Mouse (Mus musculus) urinary bladder, postnatal 36 days (tissue): ENCODE data around the gene Tmem45a.
"Not testable (repeated sequence)": the region's sequence is repeated elsewhere in the genome, so short reads cannot be mapped to it uniquely, and the experiment has no call there.

Experiments
- DNase-seq, 2 experiments: peaks; one replicate each; pipeline ENCODE4 v3.0.0; 2022; ENCODE audit warnings: low spot score in 2 of 2, mixed read lengths in 1 of 2

Gene Tmem45a

DNA sequence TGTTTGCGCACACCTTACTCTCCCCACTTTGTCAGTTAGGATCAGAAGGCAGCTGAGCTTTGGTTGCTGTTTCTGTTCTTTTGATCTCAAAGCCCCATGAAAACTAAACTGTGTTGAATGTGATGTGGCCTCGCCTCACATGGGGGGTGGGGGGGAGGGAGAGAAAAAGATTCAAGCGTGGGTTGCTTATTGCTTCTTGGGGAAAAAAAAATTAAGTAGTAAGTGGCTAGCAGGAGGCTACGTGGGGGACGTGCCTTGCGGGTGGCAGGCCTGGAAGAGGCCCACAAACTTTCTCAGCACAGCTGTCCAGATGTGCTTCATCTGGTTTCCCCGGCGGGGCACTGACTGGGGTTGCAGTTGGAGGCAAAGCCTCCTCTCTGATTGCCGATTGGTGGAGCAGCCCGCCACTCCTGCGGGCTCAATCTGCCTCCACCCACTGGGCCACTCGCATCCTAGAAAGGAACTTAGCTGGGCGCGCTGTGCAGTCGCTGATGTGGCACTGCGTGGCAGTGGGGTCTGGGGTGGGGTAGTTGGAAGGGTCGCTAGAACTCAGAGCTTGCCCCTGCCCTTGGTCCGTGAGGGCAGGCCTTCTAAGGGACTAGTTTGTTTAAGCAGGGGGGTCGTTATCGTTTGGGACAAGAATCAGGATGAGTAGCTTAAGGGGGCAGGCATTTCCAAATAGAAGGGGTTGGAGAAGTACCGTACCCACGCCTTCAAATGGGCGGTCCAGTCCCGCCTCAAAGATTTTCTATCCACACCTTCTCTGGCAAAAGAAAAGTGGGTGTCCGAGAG, at the start of gene Tmem45a:
TSS of gene Tmem45a (minus strand) at position 343 of the 792 bp plus-strand sequence.
- DNase-seq, result peak; percentile 75 to 83

DNA sequence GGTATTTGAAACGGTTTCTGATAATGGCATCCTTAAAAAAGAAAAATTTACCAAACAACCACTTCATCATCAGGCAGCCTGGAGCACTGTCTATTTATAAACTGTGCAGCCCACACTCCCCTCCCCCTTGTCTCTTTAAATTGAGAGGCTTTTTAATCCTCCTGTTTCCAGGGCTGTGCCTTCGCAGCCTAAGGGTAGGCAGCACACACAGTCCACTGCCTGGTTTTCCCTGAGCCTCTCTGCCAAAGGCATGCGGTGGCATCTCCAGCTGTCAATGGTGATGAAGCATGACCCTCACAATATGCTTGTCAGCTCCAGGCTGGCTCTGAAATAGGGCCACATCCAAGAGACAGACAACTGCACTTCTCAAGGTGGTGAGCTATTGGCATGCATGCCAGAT, 42.1 kb upstream of the Tmem45a start, which contains the start of gene Lnp1:
TSS of gene Lnp1 (minus strand) at position 39 of the 400 bp plus-strand sequence.
- no peak for DNase-seq

DNA sequence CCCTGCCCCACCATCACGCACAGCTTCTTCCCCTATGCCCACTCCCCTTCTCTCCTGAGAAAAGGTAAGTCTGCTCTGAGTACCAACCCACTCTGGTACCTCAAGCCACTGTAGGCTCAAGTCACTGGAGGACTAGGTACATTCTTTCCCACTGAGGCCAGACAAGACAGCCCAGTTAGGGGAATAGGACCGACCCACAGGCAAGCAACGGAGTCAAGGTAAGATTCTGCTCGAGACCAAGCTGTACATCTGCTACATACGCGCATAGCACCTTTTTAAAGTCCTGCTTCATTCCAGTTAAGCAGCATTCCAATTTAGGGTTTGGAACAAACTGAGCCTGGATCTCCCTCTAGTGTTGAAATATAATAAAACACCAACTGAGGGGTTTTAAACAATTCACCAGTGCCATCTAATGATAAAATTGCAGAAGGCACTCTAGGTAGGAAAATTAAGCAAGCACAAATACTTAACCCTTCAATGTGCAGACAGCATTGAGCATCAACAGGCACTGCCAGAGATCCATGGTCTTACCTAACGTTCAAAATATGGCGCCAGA, 34.2 kb upstream of the Tmem45a start:
- no peak for DNase-seq

DNA sequence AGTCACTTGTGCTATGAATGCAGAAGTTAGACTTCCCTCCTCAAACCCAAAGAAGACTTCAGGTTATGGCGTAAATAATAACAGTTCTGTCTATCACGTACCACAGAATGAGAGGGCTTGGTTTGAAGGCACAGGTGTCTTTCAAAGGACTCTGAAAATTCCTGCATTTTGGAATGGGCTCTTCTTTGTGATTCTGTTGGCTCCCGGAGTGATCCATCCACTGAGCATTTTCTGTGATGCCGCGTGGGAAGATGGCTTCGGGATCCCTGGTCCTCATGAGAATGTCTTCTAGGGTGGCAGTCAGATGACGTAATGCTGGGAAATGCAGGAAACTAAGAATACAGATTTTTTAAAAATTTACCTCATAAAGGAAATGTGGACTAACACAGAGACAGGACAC, 31.3 kb upstream of the Tmem45a start:
- DNase-seq, result no peak

DNA sequence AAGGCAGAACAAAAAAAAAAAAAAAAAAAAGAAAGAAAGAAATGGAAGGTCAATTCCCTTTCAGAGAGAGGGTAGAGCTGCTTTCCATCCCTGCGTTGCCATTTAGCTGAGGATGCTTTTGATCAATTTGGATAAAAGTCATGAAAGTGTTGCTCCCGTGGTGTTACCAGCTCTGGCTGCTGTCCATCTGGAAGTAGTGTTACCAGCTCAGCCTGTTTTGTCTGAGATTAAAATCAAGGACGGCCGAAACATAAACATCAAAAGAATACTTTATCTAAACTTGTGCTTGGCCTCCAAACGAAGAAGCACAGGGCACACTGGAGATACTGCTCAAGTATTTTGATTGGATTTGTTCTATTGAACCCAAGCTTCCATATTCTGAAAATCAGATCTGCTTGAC, 23.0 kb upstream of the Tmem45a start:
- DNase-seq, result peak; percentile 9 to 15

DNA sequence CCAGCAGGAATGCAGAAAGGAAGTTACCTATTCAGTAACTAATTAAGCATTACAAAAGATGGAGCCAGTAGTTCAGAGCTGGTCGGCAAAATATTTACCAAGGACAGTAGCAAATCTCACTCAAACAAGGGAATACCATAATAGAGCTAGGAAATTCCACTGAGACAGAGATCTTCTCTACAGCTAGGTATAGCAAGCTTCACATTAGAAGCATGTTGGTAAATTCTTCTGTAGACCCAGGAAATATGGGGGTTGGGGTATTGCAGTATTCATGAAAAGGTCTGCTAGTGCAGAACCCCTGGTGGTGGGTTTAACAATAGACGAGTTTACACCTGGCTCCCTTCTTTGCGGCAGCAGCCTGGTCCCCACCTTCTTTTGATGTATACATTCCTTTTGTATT, 16.2 kb upstream of the Tmem45a start:
- not testable (repeated sequence) for DNase-seq

DNA sequence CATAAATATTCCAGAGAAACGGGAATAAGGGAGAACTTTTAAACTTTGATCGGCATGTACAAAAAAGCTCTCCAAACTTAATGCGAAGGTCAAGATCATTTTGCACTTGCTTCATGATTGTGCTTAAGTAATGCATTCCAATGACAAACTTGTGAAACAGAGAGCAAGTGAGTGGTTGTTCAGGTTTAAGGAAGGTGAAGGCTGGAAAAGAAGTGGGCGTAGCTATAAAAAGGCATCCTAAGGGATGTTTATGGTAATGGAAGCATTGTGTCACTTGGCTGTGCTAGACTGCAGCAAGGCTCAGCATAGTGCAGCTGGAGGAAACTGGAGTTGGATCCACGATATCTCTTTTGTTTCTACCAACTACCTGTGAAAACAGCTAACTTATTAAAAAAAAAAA, 5.6 kb upstream of the Tmem45a start:
- no peak for DNase-seq

DNA sequence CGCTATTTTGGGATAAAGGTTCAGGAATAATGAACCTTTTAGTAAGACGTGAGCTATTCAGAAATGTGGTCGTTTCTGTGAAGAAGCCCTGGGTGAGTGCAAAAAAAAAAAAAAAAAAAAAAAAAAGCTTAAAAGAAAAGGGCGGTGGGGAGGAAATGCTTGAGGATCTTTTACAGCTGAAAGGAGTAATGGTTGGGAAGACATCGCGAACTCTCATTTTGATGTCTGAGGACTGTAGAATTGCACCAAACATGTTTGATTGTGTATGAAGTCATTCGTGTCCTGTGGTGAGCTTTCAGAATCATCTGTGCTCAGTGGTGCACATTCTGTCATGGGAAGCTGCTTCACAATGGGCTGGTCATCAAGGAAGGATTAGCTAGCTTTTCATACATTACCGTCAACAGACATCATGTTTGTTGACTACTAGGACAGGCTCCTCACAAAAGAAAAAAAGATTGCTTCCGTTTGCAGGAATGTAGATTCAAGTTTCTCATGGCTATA, 700 bp upstream of the Tmem45a start:
- DNase-seq, result no peak

DNA sequence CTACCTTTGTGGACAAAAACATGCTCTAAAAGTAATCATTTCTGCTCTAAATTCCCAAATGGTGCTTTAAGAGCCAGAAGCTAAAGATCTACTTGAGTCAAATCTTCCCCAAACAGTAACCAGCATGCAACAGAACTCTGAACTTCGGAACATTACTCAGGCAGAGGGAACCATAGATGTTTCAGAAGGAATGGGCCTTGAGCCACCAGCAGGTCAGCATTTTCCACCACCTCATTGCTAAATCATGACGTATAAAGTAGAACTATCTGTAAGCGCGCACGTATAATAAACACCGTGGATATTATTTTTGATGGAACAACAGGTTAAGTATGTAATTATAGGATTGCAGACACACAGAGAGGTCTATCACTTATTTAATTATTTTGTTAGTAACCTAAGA, 1.2 kb downstream of the Tmem45a start:
- DNase-seq, result no peak

DNA sequence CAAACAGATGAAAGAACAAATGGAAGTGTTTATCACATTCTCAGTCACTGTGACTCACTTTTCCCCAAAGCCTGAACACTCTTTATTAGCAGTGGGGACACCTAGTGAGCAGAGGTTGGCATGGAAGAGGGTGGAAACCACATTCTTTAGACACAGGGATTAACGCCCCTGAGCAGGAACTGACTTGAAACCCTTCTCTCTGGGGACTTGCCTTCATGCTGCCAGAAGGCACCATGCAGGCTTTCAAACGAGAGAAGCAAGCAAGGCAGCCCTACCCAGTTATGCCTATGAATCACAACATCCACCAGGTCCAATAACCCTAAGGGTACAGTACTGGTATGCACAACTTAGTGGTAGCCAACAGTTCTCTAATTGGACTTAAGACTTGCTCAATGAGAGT, 12.6 kb downstream of the Tmem45a start:
- DNase-seq, result no peak

DNA sequence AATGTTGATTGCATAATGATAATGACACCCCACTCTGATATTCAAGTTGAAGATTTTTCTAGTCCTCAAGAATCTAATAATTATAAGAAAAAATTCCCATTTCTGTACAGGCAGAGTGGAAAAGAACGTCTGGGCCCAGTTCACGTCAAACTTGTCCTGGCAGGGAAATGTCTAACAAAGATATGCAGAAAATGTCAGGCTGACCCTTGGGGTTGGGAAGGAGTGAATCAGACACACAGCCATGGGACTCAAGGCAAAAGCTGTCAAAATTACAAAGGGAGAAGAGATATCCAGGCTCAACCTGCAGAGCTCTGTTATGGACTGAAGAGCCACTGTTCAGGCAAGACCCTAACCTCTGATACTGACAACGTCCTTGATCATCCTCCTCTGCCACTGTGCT, 15.5 kb downstream of the Tmem45a start:
- DNase-seq, result no peak

DNA sequence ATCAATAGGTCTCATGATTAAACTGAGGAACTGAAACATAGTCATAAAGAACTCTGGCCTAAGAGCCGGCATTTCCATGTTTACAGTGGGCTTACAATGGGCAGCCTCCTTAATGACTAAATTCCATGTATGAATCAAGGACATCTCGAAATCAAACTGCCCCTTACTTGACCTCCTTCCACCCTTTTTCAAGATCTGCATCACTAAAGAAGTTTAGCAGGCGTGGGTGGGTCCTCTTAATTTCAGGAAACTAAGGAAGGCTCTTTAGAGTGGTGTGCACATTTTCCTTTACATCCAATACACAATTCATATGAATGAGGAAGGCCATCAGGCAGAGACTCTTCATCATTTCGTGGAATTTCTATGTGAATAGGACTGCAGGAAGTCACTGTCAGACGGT, 17.6 kb downstream of the Tmem45a start:
- DNase-seq, result no peak

DNA sequence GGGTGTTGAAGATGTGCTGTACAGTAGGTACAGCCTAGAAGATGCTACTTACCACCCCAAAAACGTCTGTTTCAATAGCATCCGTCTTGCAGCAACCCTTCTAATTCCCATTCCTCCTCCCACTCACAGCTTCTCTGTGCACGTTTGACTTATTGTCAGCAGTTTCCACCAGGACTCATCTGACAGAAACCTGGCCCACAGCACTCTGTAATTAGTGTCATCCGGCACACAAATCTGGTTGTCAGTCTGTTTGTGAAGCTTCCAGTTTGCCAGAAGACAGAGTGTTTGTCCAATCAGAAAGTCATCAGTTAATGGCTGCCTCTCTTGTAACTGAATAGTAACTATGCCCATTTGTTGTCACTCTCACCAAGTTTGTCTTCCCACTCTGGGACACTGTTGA, 18.4 kb downstream of the Tmem45a start:
- DNase-seq, result no peak

DNA sequence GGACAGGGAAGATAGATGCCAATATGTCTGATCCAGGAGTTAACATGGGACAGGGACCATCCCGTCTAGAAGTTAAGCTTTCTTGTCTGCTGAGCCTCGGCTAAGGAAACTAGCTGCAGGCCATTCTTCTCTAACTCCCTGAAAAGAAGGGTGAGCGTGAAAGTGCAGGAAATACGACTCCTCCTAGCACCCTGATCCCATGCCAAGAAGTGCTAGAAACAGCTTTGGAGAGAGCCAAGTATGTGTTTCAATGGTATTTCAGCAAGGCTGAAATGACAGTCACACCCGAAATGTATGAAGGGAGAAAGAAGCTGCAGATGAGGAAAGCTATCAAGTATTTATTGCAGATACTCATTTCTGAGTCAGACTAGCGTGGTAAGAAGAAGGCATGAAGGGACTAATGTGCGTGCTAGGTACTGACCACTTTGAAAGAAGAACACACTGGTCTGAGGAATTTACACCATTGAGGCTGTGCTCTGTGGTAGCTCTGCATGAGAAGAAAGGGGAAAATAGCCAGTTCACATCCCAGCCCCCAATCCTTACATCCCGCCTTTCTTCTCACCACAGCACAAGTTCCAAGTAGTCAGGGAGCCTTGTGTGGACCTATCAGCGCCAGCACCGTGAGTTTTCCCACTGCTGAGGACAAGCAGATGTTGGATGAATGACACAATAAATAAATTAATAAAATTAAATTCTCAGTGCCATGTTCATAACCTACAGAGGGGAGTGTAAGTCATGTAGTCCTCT, 33.0 kb downstream of the Tmem45a start:
- peak in 1 of 2 experiments; percentile 22 for DNase-seq

DNA sequence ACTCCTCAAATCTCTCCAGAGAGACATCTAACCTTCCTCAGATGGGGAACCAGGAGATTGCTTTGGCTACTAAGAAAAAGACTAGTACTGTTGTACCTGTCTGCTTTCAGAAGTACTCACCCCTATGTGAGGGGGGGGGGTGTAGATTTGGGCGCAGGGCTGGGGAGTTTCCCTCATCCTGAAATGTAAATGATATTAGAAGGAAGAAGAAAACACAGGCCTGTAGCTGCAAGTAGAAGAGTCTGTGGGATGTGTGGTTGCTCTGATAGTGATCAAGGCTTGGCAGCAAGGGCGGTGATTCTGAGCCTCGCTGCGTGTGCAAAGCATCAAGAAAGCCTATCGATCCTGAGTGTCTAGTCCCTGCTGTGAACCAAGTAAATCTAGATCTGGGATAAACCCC, 43.0 kb downstream of the Tmem45a start:
- peak in 1 of 2 experiments; percentile 9 for DNase-seq

DNA sequence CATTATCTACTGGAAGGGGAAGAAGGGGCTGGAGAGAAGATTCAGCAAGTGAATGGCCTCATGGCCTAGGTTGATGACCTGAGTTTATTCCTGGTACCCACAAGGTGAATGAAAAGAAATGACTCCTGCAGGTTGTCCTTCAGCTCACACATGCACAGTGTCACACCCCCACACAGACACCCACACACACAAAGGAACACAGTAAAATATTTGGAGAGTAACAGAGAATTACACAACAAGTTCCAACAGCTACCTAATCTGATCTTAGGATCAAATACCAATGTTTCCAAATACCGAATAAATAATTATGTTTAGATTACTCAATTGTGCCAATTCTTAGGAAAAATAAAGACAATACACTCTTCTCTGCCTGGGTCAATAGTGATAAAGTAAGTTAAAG, 52.7 kb downstream of the Tmem45a start:
- no peak for DNase-seq

DNA sequence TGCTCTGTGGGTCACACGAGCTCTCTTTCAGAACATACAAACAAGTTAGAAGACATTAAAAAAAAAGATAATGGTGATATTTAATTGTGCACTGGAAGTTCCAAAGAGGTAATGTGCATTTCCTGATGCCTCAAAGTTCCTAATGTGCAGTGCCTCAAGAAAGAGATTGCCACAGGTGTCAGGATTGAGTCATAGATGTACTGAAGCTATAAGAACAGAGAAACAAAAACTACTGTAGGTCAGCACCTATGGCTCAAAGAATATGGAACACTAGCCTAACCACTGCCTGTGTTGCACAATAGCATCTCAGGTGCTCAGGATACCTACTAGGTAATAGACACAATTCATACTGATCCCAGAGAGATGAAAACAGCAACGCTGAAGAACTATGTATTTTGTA, 54.0 kb downstream of the Tmem45a start:
- DNase-seq, result no peak

DNA sequence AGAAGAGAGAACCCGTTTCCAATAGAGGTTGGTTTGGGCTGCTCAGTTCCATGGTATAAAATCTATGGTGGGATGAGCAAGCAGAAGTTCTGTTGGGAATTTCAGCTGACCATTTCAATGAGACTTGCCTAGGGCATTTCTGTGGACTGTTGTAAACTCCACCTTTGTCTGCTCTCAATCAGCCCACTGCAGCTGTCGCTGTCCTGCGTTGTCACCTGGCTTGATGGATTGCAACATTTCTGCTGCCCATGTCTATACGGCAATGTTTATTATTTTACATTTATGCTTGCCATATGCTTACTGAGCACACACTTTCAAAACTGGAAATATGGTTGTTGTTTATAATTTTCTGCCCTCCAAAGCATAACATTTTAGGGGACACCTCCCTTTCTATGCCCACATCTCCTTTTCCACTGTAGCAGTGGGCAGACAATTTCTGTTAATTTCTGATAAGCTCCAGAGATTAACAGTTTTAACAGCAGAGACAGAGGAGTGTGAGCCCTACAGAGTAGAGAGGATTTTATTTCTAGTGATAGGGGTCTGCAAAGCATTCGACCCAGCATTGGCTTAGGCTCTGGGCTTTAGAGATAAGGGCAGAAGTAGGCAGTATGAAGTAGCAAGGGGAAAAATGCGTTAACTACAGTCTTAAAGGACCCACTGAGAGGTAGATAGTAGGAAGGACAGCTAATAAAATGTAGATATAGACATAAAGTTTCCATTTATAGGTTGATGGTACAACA, 84.4 kb downstream of the Tmem45a start:
- no peak for DNase-seq

DNA sequence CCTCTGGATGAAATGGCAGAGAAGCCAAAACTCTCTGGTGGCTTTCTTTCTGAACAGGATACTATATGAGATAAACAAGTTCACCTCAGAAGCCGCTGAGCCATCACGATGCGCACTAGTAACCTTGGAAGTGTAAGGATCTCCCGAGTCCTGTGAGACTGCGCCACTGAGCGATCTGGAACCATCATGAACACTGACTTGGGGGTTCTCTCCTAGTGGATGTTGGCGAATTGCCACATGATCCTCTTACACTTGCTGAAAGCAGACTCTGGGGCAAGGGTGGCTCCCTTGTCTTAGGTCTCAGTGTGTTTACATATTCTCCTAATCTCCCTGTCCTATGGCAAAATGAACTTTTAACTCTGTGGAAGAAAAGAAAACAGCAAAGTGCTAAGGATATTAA, 85.0 kb downstream of the Tmem45a start:
- no peak for DNase-seq

DNA sequence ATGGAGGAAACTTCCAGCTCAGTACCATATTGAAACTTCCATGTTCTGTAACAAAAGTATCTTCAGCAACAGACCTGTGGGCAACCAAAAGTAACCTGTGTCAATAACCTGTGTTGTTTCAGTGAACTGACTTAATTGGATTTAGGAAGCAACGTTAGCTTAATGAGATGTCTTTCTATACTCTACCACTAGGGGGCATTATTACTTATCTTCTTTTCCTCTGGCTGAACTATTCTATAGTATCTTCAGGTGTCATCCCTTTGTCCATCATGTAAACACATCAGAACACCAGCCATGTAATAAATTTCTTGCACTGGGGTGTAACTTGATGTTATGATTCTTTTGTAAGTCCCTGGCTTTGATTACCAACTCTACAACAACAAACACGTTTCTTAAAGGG, 85.5 kb downstream of the Tmem45a start:
- DNase-seq, result no peak

DNA sequence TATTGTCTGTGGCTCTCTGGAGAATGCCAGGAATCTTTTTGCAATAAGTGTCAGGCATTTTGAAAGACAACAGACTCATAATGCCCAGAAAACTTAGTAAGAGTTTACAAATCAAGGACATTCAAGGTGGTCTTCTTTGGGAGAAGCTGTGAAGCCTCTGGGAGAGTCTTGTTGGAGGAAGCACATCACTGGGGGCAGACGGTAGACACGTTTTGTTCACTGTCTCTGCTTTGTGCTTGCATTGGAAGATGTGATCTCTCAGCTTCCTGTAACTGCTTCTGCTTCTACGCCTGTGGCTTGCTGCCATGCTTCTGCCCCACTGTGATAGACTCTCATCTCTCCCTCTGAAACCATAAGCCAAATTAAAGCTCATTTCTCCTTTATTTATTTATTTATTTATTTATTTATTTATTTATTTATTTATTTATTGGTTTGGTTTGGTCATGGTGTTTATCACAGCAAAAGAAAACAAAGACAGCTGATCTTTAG, 86.4 kb downstream of the Tmem45a start:
- no peak for DNase-seq

DNA sequence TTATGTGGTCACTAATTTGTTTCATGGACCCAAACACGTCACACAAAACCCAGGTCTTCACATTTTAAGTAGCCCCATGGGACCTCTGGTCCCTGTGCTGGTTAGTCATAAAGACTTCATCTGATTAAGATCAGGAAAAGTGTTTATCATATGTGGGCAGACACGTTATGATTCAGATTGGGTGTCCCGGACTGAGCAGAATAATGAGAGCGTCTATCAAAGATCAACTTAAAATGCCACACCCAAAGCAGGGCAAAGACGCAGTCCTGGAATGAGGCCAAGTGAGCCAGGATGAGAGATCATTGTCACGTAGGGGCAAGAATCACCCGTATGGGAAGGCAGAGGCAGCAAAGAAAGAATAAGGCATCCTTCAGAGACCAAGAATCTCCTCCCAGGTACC, 87.1 kb downstream of the Tmem45a start:
- DNase-seq, result no peak
